Mouse (Mus musculus) lung, adult 18-20 months (tissue): Measurements from ENCODE around the gene C130026I21Rik.
"Not testable (repeated sequence)": the region's sequence is repeated elsewhere in the genome, so short reads cannot be mapped to it uniquely, and the experiment has no call there.

Source experiments
- DNase-seq, 2 experiments: peaks; one replicate each; pipeline ENCODE4 v3.0.0; 2022; ENCODE audit warnings: mixed read lengths in 2 of 2

The C130026I21Rik gene

DNA sequence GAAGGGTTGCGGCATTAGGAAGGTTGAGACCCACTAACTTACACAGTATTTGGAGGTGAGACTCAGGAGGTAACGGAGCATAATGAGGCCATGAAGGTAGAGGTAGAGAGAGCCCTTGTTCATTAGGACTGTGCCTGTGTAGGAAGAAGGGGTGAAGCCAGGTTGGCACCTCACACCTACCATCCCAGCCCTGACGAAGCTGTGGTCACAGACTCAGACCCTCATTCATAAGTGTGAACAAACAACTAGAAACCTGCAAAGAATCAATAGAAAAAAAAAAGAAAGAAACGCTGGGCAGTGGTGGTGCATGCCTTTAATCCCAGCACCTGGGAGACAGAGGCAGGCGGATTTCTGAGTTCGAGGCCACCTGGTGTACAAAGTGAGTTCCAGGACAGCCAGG, 152.0 kb downstream of the C130026I21Rik start:
- not testable (repeated sequence) for DNase-seq

DNA sequence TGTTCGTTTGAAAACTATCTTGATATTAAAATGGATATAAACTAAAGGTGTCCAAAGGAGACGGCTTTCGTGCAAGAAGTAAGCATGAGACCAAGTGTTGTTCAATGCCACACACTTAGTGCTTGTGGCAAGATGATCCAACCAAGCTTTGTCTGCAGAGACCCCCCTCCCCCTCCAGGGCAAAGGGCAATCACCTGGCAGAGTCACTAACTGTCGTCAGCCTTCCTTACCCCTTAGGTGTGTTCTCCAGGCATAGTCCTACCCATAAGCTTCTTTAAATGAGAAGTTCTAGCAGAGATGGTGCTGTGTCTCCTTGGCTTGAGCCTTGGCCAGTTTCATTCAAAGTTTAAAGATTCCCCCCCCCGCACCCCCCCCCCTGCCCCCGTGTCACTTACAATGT, 152.8 kb downstream of the C130026I21Rik start:
- not testable (repeated sequence) for DNase-seq

DNA sequence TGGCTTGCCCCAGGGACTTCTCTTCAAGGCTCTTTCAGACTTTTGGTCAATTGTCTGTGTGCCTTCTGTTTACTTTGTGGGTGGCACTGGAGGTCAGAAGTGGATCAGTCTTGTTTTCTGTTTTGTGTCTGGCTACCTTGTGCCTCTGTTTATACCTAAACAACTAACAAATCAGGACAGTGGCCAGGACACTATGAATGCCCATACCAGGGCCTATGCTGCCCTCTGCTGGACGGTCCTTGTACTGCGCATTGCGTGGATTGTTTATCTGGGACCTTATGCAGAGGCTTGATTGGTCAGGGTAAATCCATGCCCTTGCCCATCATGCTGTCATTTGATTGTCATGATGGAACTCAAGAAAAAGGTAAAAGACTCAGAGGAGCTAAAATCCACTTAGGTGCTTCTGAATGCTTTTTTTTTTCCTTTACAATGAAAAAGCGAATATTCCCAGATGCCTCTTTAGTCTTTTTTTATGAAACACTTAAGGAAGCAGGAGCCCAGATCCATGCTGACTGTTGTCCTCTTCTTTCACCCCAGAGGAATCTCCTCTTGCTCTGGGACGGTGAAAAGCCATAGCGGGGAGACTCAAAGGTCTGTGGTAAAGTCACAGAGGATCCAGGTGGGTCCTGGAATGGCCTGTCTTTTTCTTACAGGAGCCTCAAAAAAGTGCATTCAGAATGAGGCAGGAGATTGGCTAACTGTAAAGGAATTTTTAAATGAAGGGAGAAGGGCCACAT, 155.5 kb downstream of the C130026I21Rik start:
- peak; percentile 17 to 42 for DNase-seq

DNA sequence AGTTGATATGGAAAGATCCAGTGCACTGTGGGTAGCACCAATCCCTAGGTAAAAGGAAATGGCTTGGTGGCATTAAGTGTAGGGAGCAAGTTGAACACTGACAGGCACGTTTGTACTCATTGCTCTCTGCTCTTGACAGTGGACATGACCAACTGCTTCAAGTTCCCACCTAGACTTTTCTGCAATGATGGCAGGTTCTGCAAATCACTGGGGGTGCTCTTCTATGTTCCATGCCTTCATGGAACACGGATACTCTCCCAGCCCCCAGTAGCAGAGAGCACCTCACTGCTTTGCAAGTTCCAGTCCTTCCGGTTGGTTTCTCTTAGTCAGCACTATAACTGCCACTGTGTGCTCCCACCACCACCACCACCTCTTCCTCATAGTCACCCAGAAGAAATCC, 156.3 kb downstream of the C130026I21Rik start:
- DNase-seq = not testable (repeated sequence)

DNA sequence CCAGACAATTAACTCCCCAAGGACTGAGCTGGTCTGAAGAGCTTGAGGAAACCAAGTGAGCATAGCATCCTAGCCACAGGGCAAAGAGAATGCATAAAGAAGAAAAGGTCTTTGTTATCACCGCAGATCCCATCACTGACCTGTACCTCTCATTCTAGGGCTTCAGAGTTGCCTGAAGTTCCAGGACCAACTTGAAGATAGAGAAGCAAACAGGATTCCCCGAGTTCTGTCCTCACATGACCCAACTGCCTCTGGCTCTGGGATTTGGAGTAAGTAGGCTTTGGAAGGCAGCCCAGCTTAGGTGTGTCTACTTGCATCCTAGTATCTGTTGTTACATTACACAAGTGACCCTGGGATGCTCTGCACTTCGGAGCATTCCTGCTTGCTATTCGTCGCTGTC, 157.5 kb downstream of the C130026I21Rik start:
- DNase-seq = not testable (repeated sequence)

DNA sequence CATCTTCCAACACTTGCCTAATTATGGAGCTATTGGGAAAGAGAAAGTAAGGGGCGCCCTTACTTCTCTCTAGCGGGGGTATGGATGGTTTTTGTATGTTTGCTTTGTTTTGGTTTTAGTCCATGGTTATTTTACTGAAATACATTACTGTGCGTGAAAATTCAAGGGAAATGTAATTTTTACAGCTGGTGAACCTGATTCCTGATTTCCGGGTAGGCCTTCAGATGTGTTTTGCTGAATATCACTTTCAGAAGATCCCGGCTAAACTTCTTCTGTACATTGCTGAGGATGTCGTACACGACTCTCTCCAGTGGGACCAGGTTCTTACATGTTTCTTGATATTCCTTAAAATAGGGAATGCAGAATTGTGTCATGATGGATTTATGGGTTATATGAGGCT, 158.1 kb downstream of the C130026I21Rik start:
- DNase-seq = not testable (repeated sequence)

DNA sequence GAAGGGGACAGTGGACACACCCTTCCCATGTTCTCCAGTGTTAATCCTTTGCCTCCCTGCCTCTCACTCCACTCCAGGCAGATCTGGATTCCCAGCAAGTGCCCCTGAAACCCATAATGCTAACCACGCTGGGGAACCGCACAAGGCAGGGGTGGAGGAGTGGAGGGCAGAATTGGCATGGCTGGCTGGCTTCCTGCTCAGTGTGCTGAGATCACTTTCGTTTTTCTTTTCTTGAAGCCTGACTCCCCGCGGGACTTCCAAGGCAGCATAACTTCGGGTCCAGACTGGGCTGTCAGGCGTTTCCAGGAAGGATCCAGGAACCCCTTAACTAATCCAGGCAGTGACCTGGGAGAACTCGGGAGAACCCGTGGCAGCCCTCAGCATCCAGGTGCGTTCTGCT, 158.8 kb downstream of the C130026I21Rik start:
- DNase-seq = peak; percentile 20 to 43

DNA sequence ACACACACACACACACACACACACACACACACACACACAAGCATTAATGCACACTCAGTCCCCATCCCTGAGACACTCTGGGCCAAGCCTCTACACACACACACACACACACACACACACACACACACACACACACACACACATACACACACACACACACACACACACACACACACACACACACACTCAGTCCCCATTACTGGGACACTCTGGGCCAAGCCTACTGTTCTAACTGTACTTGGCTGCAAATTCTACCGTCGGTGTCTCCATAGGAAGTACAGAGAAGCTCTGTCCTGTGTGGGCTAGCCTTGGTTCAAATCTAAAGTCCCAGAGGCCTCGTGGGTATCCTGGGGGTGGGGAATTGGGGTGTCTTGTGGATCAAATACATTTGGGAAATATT, 159.5 kb downstream of the C130026I21Rik start:
- not testable (repeated sequence) for DNase-seq

DNA sequence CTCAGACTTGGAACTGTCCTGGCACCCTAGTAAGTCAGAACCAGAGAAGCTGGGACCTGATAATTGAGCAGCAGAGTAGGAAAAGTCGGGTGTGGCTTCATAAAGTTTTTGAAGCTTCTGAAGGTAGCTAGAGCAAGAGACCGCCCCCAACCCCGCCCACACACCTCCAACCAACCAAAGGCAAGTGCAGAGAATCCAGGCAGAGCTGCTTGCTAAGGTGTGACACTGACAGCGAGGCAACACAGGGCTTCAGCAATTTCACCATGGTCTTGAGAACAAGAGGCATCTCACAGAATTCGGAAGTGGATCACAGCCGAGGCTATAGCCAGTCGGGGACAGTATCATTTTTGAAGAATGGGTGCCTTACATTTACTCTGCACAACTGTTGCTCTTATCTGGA, 160.6 kb downstream of the C130026I21Rik start, which contains the start of gene A530032D15Rik:
Gene A530032D15Rik, minus strand, starts transcription at position 101 of the 400 bp plus-strand sequence.
- not testable (repeated sequence) for DNase-seq

DNA sequence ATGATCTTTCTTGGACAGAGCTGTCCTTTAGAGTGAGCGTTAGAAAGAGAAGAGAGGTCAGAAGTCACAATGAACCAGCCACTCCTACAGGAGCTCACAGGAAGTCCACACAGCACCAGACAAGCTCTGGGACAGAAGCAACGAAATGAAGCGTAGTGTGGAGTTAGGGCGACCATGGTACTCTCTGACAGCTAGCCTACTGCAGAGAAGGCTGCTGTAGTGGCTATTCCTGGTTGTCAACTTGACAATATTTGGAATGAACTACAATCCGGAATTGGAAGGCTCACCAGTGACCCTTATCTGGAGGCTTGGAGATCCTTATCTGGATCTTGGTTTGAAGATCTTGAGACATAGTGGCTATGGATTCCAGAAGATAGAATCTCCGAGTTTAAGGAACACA, 164.4 kb downstream of the C130026I21Rik start:
- DNase-seq = not testable (repeated sequence)

DNA sequence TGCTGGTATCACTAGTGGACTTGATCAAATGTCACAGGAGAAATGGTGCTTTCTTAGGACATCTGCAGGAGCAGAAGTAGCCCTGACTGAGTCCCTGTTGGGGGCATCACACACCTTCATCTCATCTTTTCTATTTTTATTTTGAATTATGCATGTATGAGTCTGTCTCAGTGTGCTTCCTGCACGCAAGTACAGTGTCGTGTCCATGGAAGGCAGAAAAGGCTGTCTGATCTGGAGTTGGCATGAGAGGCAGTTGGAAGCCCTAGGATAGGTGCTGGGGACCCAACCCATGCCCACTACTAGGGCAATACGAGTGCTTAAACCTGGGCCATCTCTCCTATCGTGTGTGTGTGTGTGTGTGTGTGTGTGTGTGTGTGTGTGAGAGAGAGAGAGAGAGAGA, 165.0 kb downstream of the C130026I21Rik start:
- not testable (repeated sequence) for DNase-seq

DNA sequence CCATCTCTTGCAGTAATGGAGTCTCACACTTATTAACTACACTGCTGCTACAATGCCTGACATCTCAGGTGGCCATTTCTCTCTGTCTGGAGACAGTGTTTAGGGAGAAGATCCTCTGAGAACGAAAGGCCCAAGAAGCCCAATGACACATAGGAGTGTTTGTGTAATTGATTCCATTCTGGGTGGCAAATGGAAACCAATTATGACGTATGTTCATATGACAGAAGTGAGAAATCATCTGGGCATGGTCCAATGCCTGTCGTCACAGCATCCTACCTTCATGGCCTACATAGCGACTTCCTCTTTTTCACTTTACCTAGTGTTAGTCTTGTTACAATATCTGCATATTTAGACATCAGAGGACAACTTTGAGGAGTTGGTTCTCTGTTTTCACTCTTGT, 168.6 kb downstream of the C130026I21Rik start:
- DNase-seq = not testable (repeated sequence)

DNA sequence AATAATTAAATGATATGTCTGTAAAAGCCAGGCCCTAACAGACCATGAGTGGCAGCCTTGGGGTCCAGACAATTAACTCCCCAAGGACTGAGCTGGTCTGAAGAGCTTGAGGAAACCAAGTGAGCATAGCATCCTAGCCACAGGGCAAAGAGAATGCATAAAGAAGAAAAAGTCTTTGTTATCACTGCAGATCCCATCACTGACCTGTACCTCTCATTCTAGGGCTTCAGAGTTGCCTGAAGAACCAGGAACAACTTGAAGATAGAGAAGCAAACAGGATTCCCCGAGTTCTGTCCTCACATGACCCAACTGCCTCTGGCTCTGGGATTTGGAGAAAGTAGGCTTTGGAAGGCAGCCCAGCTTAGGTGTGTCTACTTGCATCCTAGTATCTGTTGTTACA, 170.5 kb downstream of the C130026I21Rik start, which contains the start of gene Gm10553:
Gene Gm10553, plus strand, starts transcription at position 301 of the 400 bp plus-strand sequence.
- DNase-seq = not testable (repeated sequence)

DNA sequence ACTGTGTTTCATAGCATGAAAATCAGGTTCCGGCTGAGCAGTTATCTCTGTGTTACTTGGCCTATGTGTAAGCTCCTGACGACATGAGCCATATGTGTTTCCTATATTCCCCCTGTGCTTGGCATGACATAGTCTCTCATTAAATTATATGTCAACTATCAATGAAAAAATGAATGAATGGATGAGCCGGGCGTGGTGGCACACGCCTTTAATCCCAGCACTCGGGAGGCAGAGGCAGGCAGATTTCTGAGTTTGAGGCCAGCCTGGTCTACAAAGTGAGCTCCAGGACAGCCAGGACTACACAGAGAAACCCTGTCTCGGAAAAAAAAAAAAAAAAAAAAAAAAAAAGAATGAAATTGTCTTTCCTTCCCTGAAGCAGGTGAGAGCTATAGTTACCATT, 171.3 kb downstream of the C130026I21Rik start:
- not testable (repeated sequence) for DNase-seq

DNA sequence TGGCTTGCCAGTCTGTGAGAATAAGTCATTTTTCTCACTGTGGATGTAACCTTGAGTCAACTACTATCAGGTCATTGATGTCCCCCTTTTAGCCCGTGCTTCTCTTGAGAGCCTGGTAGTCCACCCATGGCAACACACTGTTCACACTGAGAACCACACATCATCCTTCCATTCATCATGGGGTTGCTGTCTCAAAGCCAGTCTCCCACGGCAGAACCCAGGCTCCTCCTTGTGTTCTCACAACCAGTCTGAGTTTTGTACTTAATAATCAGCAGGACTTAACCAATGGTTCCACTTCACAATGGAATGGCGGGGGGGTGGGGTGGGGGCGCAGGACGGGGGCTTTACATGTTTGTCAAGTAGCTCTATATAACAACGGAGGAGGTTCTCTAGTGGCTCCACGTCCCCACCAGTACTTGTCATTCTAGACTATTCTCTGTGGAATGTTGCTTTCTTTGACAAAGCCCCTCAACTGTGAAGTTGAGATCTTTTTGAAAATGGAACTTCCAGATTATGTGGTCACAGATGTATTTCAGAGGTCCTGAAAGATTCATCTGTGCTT, 177.3 kb downstream of the C130026I21Rik start:
- DNase-seq = not testable (repeated sequence)

DNA sequence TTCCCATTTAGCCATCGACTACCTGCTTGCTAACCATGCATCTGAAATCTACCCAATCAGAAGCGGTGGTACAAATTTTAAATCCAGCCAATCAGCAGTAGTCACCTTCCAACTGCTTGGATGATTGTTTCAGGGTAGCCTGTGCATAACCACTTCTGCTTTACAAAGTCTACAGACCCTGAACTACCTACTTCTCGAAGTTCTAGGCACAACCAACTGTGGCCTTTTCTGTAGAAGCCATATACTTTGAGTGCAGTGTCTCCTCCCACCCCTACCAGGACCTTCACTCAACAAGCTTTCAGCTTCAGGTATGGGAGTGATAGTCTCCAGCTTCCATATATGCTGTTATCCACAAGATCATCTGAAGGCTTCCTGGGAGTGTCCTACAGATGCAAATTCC, 178.2 kb downstream of the C130026I21Rik start:
- not testable (repeated sequence) for DNase-seq

DNA sequence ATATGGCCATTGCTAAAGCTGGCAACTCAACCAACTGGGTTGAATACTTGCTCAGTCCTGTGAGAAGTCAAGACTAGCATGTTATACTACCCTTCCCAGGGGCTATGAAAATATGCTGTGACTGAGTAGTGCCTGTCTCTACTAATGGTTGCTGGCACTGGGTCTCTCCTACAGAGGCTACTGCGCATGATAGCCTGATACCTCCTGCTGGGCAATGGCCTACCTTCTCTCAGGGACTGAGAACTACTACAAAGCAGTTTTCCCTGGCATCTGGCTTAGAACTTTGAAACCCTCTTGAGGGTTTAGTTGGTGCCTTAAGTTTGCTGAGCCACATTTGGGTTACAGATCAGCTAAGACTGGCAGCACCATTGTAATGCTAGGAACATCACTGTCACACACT, 184.2 kb downstream of the C130026I21Rik start:
- not testable (repeated sequence) for DNase-seq

DNA sequence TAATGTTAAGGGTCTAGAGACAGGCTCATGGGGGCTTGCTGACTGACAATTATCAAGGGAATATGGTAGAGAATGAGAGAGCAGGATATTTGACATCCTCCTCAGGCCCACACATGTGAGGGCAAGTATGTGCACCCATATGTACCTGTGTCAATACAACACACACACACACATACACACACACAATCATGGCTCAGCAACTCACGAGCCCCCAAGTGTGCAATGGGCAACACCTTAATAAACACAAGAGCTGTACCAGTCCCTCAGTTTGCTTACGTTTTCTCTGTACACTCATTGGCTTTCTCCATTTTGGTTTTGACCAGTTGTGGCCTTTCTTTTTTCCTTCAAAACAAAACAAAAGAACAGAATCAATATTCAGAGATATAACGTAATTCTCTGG, 185.6 kb downstream of the C130026I21Rik start:
- not testable (repeated sequence) for DNase-seq

DNA sequence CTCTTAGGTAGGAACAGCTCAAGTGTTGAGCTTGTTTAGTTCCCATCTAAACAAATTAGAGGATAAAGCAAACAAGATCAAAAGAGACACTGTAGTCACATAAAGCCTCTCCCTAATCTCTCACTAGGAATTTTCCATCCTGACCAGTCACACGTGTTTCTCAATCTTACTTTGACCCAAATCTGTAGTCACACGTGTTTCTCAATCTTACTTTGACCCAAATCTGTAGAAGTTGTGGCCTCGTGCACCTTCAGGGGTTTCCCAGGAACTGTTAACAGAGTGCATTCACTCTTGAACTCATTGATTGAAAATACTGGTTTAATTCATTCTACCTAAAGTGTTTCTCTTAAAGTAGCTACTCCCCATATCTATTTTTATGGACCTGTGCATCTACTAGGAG, 197.3 kb downstream of the C130026I21Rik start:
- not testable (repeated sequence) for DNase-seq

DNA sequence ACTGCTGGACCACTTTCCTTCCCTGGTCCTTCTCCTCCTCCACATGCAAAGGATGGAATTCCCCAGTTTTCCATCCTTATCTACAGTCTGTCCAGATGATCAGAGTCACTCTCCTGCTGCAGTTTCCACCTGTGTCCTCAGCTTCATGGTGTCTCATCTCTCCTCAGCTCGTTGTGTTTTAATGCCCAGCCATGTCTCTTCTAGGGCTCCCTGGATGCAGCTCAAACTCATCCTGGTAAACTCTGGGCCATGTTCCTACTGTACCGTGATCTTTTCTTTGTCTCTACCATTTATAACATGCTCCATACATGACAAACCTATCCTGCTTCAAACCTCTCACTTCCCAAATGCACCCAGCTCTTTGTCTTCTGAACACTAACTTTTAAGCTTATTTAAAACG, 198.7 kb downstream of the C130026I21Rik start:
- DNase-seq = not testable (repeated sequence)

DNA sequence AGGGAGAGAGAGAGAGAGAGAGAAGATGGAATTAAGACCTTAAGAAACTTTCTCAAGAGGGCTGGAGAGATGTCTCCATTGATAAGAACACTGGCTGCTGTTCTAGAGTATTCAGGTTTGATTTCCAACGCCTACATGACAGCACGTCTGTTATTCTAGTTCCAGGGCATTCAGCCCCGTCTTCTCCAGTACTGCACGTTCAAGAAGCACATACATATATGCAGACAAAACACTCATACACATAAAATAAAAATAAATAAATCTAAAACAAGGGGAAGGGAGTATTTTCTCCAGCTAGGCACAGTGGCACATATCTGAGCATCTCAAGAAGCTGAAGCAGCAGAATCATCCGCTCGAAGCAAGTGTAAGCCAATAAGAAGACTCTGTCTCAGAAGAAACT, 234.6 kb downstream of the C130026I21Rik start:
- not testable (repeated sequence) for DNase-seq

DNA sequence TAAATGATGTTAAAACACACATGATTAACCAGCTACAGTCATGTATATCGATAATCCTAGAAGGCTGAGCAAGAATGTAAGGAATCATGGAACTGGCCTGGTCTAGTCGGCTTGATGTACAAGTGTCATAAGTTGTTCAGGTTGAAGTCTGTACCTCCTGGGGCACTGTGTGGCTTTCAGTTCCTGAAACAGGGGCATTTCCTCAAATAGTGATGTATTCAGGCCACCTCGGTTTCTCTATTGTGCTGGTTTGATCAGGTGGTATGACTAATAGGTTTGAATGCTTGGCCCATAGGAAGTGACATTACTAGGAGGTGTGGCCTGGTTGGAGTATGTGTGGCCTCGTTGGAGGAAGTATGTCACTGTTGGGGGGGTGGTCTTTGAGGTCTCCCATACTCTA, 236.0 kb downstream of the C130026I21Rik start:
- not testable (repeated sequence) for DNase-seq

DNA sequence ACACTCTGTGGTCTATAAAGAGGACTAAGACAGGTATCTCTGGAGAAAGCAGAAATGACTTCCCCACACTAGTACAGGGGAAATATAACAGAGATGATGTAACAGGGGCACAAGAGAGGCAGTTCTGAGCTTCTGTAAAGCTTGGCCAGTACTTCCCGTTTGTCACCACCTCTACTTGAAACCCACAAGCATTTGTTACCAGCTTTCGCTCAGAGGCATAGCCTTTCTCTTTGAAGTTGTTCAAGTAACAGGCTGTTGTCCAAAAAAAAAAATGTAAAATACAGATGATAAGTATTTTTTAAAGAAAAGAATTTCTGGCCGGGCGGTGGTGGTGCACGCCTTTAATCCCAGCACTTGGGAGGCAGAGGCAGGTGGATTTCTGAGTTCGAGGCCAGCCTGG, 236.8 kb downstream of the C130026I21Rik start:
- not testable (repeated sequence) for DNase-seq

DNA sequence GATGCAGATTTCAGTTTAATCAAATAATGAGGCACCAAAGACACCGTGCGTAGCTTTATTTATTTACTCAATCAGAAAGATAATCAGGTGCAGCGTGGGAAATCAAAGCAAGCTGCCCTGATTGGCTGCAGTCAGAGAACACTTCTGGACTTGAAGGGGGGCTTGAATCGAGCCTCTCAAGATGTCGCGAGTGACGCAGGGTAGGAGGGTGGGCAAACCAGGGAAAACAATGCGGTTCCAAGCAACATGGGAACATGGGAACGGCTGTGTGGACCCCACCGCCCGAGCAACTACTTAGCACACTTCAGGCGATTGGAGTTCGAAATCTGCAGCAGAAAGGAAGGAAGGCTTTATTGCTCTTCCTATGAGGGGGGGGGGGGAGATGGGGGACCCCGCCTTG, 240.2 kb downstream of the C130026I21Rik start:
- DNase-seq = not testable (repeated sequence)
